Mouse (Mus musculus) liver, embryonic 11.5 days (tissue): ENCODE results near the gene Asf1b. TPM values are rescaled to one million over a fixed set of nuclear protein-coding genes. Genes with fewer than 3 reads are reported as not detected.
A peak's percentile ranks its signal among the peaks of the same experiment; 100 is the strongest.
"Not testable (repeated sequence)": the region's sequence is repeated elsewhere in the genome, so short reads cannot be mapped to it uniquely, and the experiment has no call there.

ENCODE experiments used
- ATAC-seq: fragments of 200-750 bp; cut with Nextera tagmentation; replicated peaks from 2 replicates; pipeline ENCODE4 v1.8.0; 2017; ENCODE audit warnings: moderate number of reproducible peaks, mild to moderate bottlenecking, moderate TSS enrichment, moderate library complexity; ENCODE audit not compliant: low FRiP score
- DNase-seq: peaks from one replicate; pipeline ENCODE4 v3.0.0-alpha.2; 2017; ENCODE audit warnings: low spot score
- H3K27ac ChIP-seq: fragments of 300-500 bp; sonication (generic); 2 replicates; pipeline ENCODE4 v1.5.1; 2014; ENCODE audit warnings: mild to moderate bottlenecking, low read depth, low read length, control low read depth
- H3K27me3 ChIP-seq: fragments of 300-500 bp; sonication (generic); replicated peaks from 2 replicates; pipeline ENCODE4 v1.6.1; 2014; ENCODE audit warnings: low read length, mixed read lengths; ENCODE audit not compliant: control insufficient read depth, insufficient read depth
- H3K36me3 ChIP-seq: fragments of 300-500 bp; sonication (generic); 2 replicates; pipeline ENCODE4 v1.6.1; 2014; ENCODE audit warnings: mild to moderate bottlenecking, low read length, moderate library complexity, mixed read lengths; ENCODE audit not compliant: control insufficient read depth, insufficient read depth
- H3K4me1 ChIP-seq: fragments of 300-500 bp; sonication (generic); replicated peaks from 2 replicates; pipeline ENCODE4 v1.6.1; 2014; ENCODE audit warnings: low read length, mixed read lengths; ENCODE audit not compliant: control insufficient read depth, insufficient read depth
- H3K4me2 ChIP-seq: fragments of 300-500 bp; sonication (generic); 2 replicates; pipeline ENCODE4 v1.6.1; 2014; ENCODE audit warnings: mild to moderate bottlenecking, control low read depth, moderate library complexity
- H3K4me3 ChIP-seq: fragments of 300-500 bp; sonication (generic); 2 replicates; pipeline ENCODE4 v1.5.1; 2014; ENCODE audit warnings: low read depth, low read length, control low read depth
- H3K9ac ChIP-seq: fragments of 300-500 bp; sonication (generic); 2 replicates; pipeline ENCODE4 v1.6.1; 2014; ENCODE audit warnings: low read depth, low read length, control low read depth
- H3K9me3 ChIP-seq: fragments of 300-500 bp; sonication (generic); 2 replicates; pipeline ENCODE4 v1.6.1; 2016; ENCODE audit warnings: low read length, inconsistent platforms, mixed read lengths; ENCODE audit not compliant: control insufficient read depth
- WGBS: fragments of 180-500 bp; shearing (Covaris S2); extraction: QIAGEN DNeasy Blood & Tissue Kit; methylation state at CpG from one replicate; pipeline ENCODE4 v1.1.7; 2014; 5-methylcytosine and 5-hydroxymethylcytosine counted together
- polyA plus RNA-seq: library from polyadenylated mRNA; unstranded; fragments of >200 nt; fragmentation: Nextera tagmentation; extraction: Ambion mirVana; gene quantifications from 2 replicates; pipeline ENCODE4 v1.2.1, GENCODE M21; 2014

The Asf1b gene
- polyA plus RNA-seq, 1 experiment from 2014 or later, result 109 TPM

GRCm38 (mm10) chr8:83980250-83980649 is 24.9 kb downstream of the Asf1b start:
- Histone ChIP-seq H3K9ac (no peak overlapping the region), H3K9me3 (no peaks in the 10 kb centered on the region), H3K36me3 (peaks cover 23% of the 10 kb centered on the region), H3K4me3 (no peak overlapping the region), H3K27ac (no peak overlapping the region), H3K27me3 (no peaks in the 10 kb centered on the region), H3K4me1 (peaks cover 17% of the 10 kb centered on the region), H3K4me2 (no peak overlapping the region)
- WGBS, result 92% methylated on average over 1 of the region's 1 CpGs
- DNase-seq (no peak), ATAC-seq (no peak)

GRCm38 (mm10) chr8:83980845-83981244 is 25.5 kb downstream of the Asf1b start:
- DNase-seq, result no peak
- Histone ChIP-seq H3K36me3 (peaks cover 23% of the 10 kb centered on the region), H3K9ac (no peak overlapping the region), H3K27me3 (no peaks in the 10 kb centered on the region), H3K4me3 (no peak overlapping the region), H3K4me1 (peaks cover 17% of the 10 kb centered on the region), H3K9me3 (no peaks in the 10 kb centered on the region), H3K4me2 (no peak overlapping the region), H3K27ac (no peak overlapping the region)
- WGBS, result 85% methylated on average over 8 of the region's 8 CpGs
- no peak for ATAC-seq

- Histone ChIP-seq H3K9ac (no peak overlapping the region), H3K27me3 (no peaks in the 10 kb centered on the region), H3K36me3 (peaks cover 27% of the 10 kb centered on the region), H3K4me2 (no peak overlapping the region), H3K4me1 (peaks cover 17% of the 10 kb centered on the region), H3K9me3 (no peaks in the 10 kb centered on the region), H3K4me3 (no peak overlapping the region), H3K27ac (no peak overlapping the region)
- ATAC-seq, result no peak
- DNase-seq, result no peak
- WGBS, result 94% methylated on average over 7 of the region's 7 CpGs
Observed at GRCm38 (mm10) chr8:83981533-83981932, 26.2 kb downstream of the Asf1b start.

- no peaks in the 10 kb centered on the region for H3K9me3 ChIP-seq
- H3K4me3 ChIP-seq, result no peak overlapping the region
- no peak overlapping the region for H3K27ac ChIP-seq
- DNase-seq (no peak), ATAC-seq (peak; percentile 77)
- no peaks in the 10 kb centered on the region for H3K27me3 ChIP-seq
- no peak overlapping the region for H3K4me2 ChIP-seq
- H3K9ac ChIP-seq, result no peak overlapping the region
- peaks cover 12% of the 10 kb centered on the region for H3K4me1 ChIP-seq
- WGBS, result 61% methylated on average over 4 of the region's 4 CpGs
- peaks cover 35% of the 10 kb centered on the region for H3K36me3 ChIP-seq
Observed at GRCm38 (mm10) chr8:83982449-83982848, 27.1 kb downstream of the Asf1b start.

GRCm38 (mm10) chr8:83983222-83983621 is 27.9 kb downstream of the Asf1b start:
- H3K9me3 ChIP-seq, H3K27ac ChIP-seq, H3K4me1 ChIP-seq, H3K9ac ChIP-seq, DNase-seq, H3K4me3 ChIP-seq, H3K4me2 ChIP-seq, ATAC-seq, H3K27me3 ChIP-seq: not testable (repeated sequence)
- 98% methylated on average over 2 of the region's 2 CpGs for WGBS
- H3K36me3 ChIP-seq, result peaks cover 40% of the 10 kb centered on the region

GRCm38 (mm10) chr8:83989243-83989642 is 33.9 kb downstream of the Asf1b start:
- H3K4me1 ChIP-seq, result peaks cover 9% of the 10 kb centered on the region
- ATAC-seq, result no peak
- H3K9ac ChIP-seq, result no peak overlapping the region
- H3K27me3 ChIP-seq, result no peaks in the 10 kb centered on the region
- no peaks in the 10 kb centered on the region for H3K9me3 ChIP-seq
- no peak for DNase-seq
- 70% methylated on average over 7 of the region's 7 CpGs for WGBS
- no peak overlapping the region for H3K4me2 ChIP-seq
- no peak overlapping the region for H3K27ac ChIP-seq
- H3K4me3 ChIP-seq, result no peak overlapping the region
- H3K36me3 ChIP-seq, result peaks cover 38% of the 10 kb centered on the region

- WGBS, result 90% methylated on average over 14 of the region's 14 CpGs
- no peak overlapping the region for H3K4me2 ChIP-seq
- DNase-seq (no peak), ATAC-seq (no peak)
- H3K27ac ChIP-seq, result no peak overlapping the region
- H3K9ac ChIP-seq, result no peak overlapping the region
- peaks cover 38% of the 10 kb centered on the region for H3K36me3 ChIP-seq
- H3K4me1 ChIP-seq, result peaks cover 9% of the 10 kb centered on the region
- no peaks in the 10 kb centered on the region for H3K27me3 ChIP-seq
- no peaks in the 10 kb centered on the region for H3K9me3 ChIP-seq
- no peak overlapping the region for H3K4me3 ChIP-seq
Observed at GRCm38 (mm10) chr8:83990170-83990569, 34.9 kb downstream of the Asf1b start.

GRCm38 (mm10) chr8:83992488-83992887 is 37.2 kb downstream of the Asf1b start:
- ATAC-seq (peak; percentile 34; the same call in 1 of the 2 replicates), DNase-seq (no peak)
- Histone ChIP-seq H3K4me1 (peaks cover 16% of the 10 kb centered on the region), H3K4me2 (no peak overlapping the region), H3K27ac (peak overlapping the region; percentile 43; the same call in 1 of the 2 replicates), H3K4me3 (no peak overlapping the region), H3K9me3 (no peaks in the 10 kb centered on the region), H3K9ac (peak overlapping the region; percentile 40; the same call in 1 of the 2 replicates), H3K27me3 (no peaks in the 10 kb centered on the region), H3K36me3 (peaks cover 25% of the 10 kb centered on the region)
- 52% methylated on average over 2 of the region's 2 CpGs for WGBS

- Histone ChIP-seq H3K9me3 (no peaks in the 10 kb centered on the region), H3K4me1 (peaks cover 19% of the 10 kb centered on the region), H3K27ac (no peak overlapping the region), H3K4me3 (no peak overlapping the region), H3K9ac (no peak overlapping the region), H3K36me3 (peaks cover 20% of the 10 kb centered on the region), H3K4me2 (no peak overlapping the region), H3K27me3 (no peaks in the 10 kb centered on the region)
- no peak for ATAC-seq
- WGBS, result 61% methylated on average over 3 of the region's 3 CpGs
- DNase-seq, result no peak
Observed at GRCm38 (mm10) chr8:83994030-83994429, 38.7 kb downstream of the Asf1b start.
